Mouse (Mus musculus) gastrocnemius, postnatal 14 days (tissue): ENCODE data around the gene Loxl4. TPM values are rescaled to one million over a fixed set of nuclear protein-coding genes. Genes with fewer than 3 reads are reported as not detected.
A peak's percentile ranks its signal among the peaks of the same experiment; 100 is the strongest.

Source experiments
- DNase-seq: peaks from one replicate; pipeline ENCODE4 v3.0.0; 2021; ENCODE audit warnings: mixed read lengths
- intact Hi-C: fragments of 180-260 bp; cut with DNase I; formaldehyde crosslinking; loops from one replicate; pipeline ENCODE4 v1.15.1; 2025; ENCODE audit warnings: low total_unique reads
- long read RNA-seq, 2 experiments: library from polyadenylated mRNA; stranded (forward); transcript quantifications; one replicate each; pipeline ENCODE4 v2.0.0; 2021
- total RNA-seq, 2 experiments: library from RNA; stranded (reverse); gene quantifications; 2 replicates each; pipeline ENCODE4 v1.2.3; 2021

Gene Loxl4
- 1 to 10 TPM; 2.5 to 3.1 TPM for total RNA-seq
- long read RNA-seq, experiment 1, partial matches to known transcripts = 0 of 1 reads
- long read RNA-seq, experiment 1, other reads (novel, unspliced or antisense) = 1 of 1 reads
- long read RNA-seq, experiment 2, partial matches to known transcripts = 1 of 6 reads
- long read RNA-seq, experiment 2, other reads (novel, unspliced or antisense) = 2 of 6 reads

- intact Hi-C loops = no loop called here
- peak; percentile 80 for DNase-seq
Observed at GRCm38 (mm10) chr19:42612654-42613053, at the start of gene Loxl4. Gene Loxl4 (minus strand): TSS chr19:42612813.

- intact Hi-C loops = loop anchor here (5.0 to 10.0 kb wide), 2 partner anchors 113 to 1379 kb away; partner anchors contain the start of gene Hps1
- no peak for DNase-seq
Observed at GRCm38 (mm10) chr19:42661430-42662164, 49.0 kb upstream of the Loxl4 start.

- intact Hi-C loops = loop anchor here (5.0 to 10.0 kb wide), 2 partner anchors 115 to 1378 kb away; partner anchors contain the start of gene Hps1
- DNase-seq = no peak
Observed at GRCm38 (mm10) chr19:42660244-42660565, 47.6 kb upstream of the Loxl4 start.

GRCm38 (mm10) chr19:42659354-42660243 lies 47.0 kb upstream of the Loxl4 start:
- intact Hi-C loops = loop anchor here (5.0 to 10.0 kb wide), 3 partner anchors 115 to 1377 kb away; partner anchors contain the start of gene Hps1
- DNase-seq = peak; percentile 80

- intact Hi-C loops = loop anchor here (10.0 kb wide), 1 partner anchor 324 kb away; no protein-coding TSS in a partner anchor
- no peak for DNase-seq
Observed at GRCm38 (mm10) chr19:42658435-42659135, 46.0 kb upstream of the Loxl4 start.

- intact Hi-C loops = loop anchor here (10.0 kb wide), 1 partner anchor 323 kb away; no protein-coding TSS in a partner anchor
- no peak for DNase-seq
Observed at GRCm38 (mm10) chr19:42657769-42658168, 45.2 kb upstream of the Loxl4 start.

GRCm38 (mm10) chr19:42657306-42657705 lies 44.7 kb upstream of the Loxl4 start:
- no peak for DNase-seq
- intact Hi-C loops = loop anchor here (10.0 kb wide), 1 partner anchor 323 kb away; no protein-coding TSS in a partner anchor

- intact Hi-C loops = loop anchor here (10.0 kb wide), 1 partner anchor 320 kb away; no protein-coding TSS in a partner anchor
- DNase-seq = peak; percentile 69
Observed at GRCm38 (mm10) chr19:42655006-42655405, 42.4 kb upstream of the Loxl4 start.

- intact Hi-C loops = loop anchor here (10.0 kb wide), 1 partner anchor 318 kb away; no protein-coding TSS in a partner anchor
- no peak for DNase-seq
Observed at GRCm38 (mm10) chr19:42653091-42653490, 40.5 kb upstream of the Loxl4 start.

- DNase-seq = no peak
- intact Hi-C loops = loop anchor here (10.0 kb wide), 1 partner anchor 318 kb away; no protein-coding TSS in a partner anchor
Observed at GRCm38 (mm10) chr19:42652425-42652824, 39.8 kb upstream of the Loxl4 start.

GRCm38 (mm10) chr19:42640211-42640610 lies 27.6 kb upstream of the Loxl4 start:
- intact Hi-C loops = no loop called here
- no peak for DNase-seq

GRCm38 (mm10) chr19:42639544-42639943 lies 26.9 kb upstream of the Loxl4 start:
- DNase-seq = no peak
- intact Hi-C loops = no loop called here

- peak; percentile 65 for DNase-seq
- intact Hi-C loops = no loop called here
Observed at GRCm38 (mm10) chr19:42638604-42639481, 26.2 kb upstream of the Loxl4 start.

- intact Hi-C loops = no loop called here
- no peak for DNase-seq
Observed at GRCm38 (mm10) chr19:42636631-42637030, 24.0 kb upstream of the Loxl4 start.

- intact Hi-C loops = no loop called here
- no peak for DNase-seq
Observed at GRCm38 (mm10) chr19:42633650-42634049, 21.0 kb upstream of the Loxl4 start.

GRCm38 (mm10) chr19:42632301-42632700 lies 19.7 kb upstream of the Loxl4 start:
- DNase-seq = no peak

GRCm38 (mm10) chr19:42631541-42631961 lies 18.9 kb upstream of the Loxl4 start:
- DNase-seq = peak; percentile 30
- intact Hi-C loops = no loop called here

More at GRCm38 (mm10) chr19:42632301-42632700, 19.7 kb upstream of the Loxl4 start:
- intact Hi-C loops = no loop called here

GRCm38 (mm10) chr19:42628068-42628467 lies 15.5 kb upstream of the Loxl4 start:
- intact Hi-C loops = no loop called here
- no peak for DNase-seq
